Mouse (Mus musculus) bone marrow macrophage, adult 2 months (primary cell): Measurements from ENCODE around the gene Prss54.

Experiments
- CTCF ChIP-seq: IDR thresholded peaks from 2 replicates; pipeline ENCODE4 v1.5.1; 2012; ENCODE audit warnings: low read depth, mild to moderate bottlenecking, low read length, moderate library complexity
- POLR2A ChIP-seq: IDR thresholded peaks from 2 replicates; pipeline ENCODE4 v1.6.1; 2012; ENCODE audit warnings: mild to moderate bottlenecking, low read depth, low read length, borderline replicate concordance

- TF ChIP-seq CTCF, result no peak
- TF ChIP-seq POLR2A, result no peak
These were observed 33.9 kb downstream of the Prss54 start for GRCm38 (mm10) chr8:95542191-95542590.
